In the genomic region with DNA sequence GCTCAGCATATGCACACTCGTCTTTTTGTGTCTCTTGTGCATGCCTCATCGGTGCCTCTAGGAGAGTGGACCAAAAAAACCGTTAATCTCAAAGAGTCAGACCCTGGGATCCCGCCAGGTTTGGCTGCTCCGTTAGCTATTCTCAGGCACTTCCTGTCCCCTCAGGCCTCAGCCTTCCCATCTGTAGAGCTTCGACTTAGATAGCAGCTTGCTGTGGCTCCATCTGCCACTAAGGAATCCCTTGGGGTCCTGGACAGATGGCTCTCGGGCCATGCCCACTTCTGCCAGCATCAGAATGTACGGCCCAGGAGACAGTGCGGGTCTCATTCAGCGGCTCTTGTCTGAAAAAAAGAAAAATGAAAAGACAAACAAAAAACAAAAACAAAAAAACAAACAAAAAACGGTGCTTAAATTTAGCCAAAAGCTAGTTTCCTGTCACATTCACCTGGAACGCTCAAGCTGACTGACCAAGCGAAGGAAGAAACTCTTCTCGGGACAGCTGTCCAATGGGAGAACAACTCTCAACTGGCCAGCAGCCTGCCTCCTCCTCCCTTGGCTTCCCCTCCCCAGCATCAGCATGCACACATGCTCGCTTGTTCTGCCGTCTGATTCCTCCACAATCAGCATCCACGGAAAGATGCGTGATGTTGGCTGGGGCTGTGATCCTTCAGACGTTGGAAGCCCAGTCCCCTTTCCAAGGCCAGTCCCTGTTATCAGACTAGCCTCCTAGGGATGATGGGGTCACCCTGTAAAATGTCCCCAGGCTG, we compare ENCODE assay signal across 11 mouse cellular contexts.
DNase-seq lines count a peak whose midpoint lies in the region; ATAC-seq and TF ChIP-seq lines count a peak whose summit lies in the region.
"Had no signal": no experiment of that assay in that cellular context is flagged by ENCODE, and none has a peak within 500 bp of the region (broad histone marks: within the 10 kb centered on the region; RNA-seq: fewer than 3 reads in every experiment).

No protein-coding gene starts in this region.

- peak; percentile 20 for DNase-seq in midbrain, embryonic 10.5 days (ENCODE audit: low spot score)
- peak; percentile 98 for DNase-seq in cerebellum, adult 9-10 months
- DNase-seq in forebrain, postnatal 0 days = peak; percentile 63
- no peak for DNase-seq in adrenal gland, postnatal 14 days
- no peak for DNase-seq in kidney, adult 8-10 months
- DNase-seq in thymus, postnatal 4 days = no peak
- DNase-seq: adrenal gland, adult 8-10 months had no signal

- peak overlapping the region; percentile 57; the same call in 1 of the 2 replicates for H3K27ac ChIP-seq in midbrain, embryonic 10.5 days (replicated peaks)
- no peak overlapping the region for H3K27ac ChIP-seq in midbrain, embryonic 16.5 days (ENCODE audit: low read length)
- no peak overlapping the region for H3K27ac ChIP-seq in forebrain, postnatal 0 days (ENCODE audit: low read depth, low read length)
- H3K27ac ChIP-seq in neural tube, embryonic 14.5 days (ENCODE audit: low read depth, low read length) = no peak overlapping the region
- H3K27ac ChIP-seq: embryonic facial prominence, embryonic 12.5 days; liver, embryonic 14.5 days had no signal

- TF ChIP-seq CTCF in forebrain, postnatal 0 days (IDR thresholded peaks at IDR 0.05; ENCODE audit: low read depth) = no peak

- H3K4me2 ChIP-seq in midbrain, embryonic 16.5 days (ENCODE audit: low read length) = no peak overlapping the region
- H3K4me2 ChIP-seq in forebrain, postnatal 0 days (ENCODE audit: low read depth) = peak overlapping the region; percentile 13; the same call in 1 of the 2 replicates
- H3K4me2 ChIP-seq in neural tube, embryonic 14.5 days (ENCODE audit: low read depth, low read length) = no peak overlapping the region
- H3K4me2 ChIP-seq: embryonic facial prominence, embryonic 12.5 days had no signal

- no peak overlapping the region for H3K9ac ChIP-seq in midbrain, embryonic 16.5 days (ENCODE audit: low read depth, low read length)
- no peak overlapping the region for H3K9ac ChIP-seq in forebrain, postnatal 0 days
- H3K9ac ChIP-seq in neural tube, embryonic 14.5 days (replicated peaks; ENCODE audit: low read depth, low read length) = no peak overlapping the region
- H3K9ac ChIP-seq: embryonic facial prominence, embryonic 12.5 days; liver, embryonic 14.5 days had no signal

- no peak for ATAC-seq in midbrain, embryonic 16.5 days
- peak; percentile 60; the same call in 1 of the 2 replicates for ATAC-seq in forebrain, postnatal 0 days
- ATAC-seq in neural tube, embryonic 14.5 days (ENCODE audit: low read depth) = peak; percentile 38

- WGBS in midbrain, embryonic 10.5 days = 75% methylated on average over 19 of the region's 19 CpGs
- 51% methylated on average over 19 of the region's 19 CpGs for WGBS in midbrain, embryonic 16.5 days
- WGBS in forebrain, postnatal 0 days = 42% methylated on average over 19 of the region's 19 CpGs
- 45% methylated on average over 19 of the region's 19 CpGs for WGBS in neural tube, embryonic 14.5 days

- H3K36me3 ChIP-seq in midbrain, embryonic 10.5 days = no peaks in the 10 kb centered on the region
- no peaks in the 10 kb centered on the region for H3K36me3 ChIP-seq in midbrain, embryonic 16.5 days (ENCODE audit: control insufficient read depth, insufficient read depth, low read length)
- H3K36me3 ChIP-seq in forebrain, postnatal 0 days (ENCODE audit: insufficient read depth) = no peaks in the 10 kb centered on the region
- no peaks in the 10 kb centered on the region for H3K36me3 ChIP-seq in neural tube, embryonic 14.5 days (ENCODE audit: control insufficient read depth, insufficient read depth, low read length)
- H3K36me3 ChIP-seq: embryonic facial prominence, embryonic 12.5 days had no signal

- H3K9me3 ChIP-seq in midbrain, embryonic 10.5 days (replicated peaks) = no peaks in the 10 kb centered on the region
- no peaks in the 10 kb centered on the region for H3K9me3 ChIP-seq in midbrain, embryonic 16.5 days (replicated peaks; ENCODE audit: control insufficient read depth, low read length, poor library complexity, severe bottlenecking)
- H3K9me3 ChIP-seq in forebrain, postnatal 0 days (ENCODE audit: low read length) = no peaks in the 10 kb centered on the region
- no peaks in the 10 kb centered on the region for H3K9me3 ChIP-seq in neural tube, embryonic 14.5 days (ENCODE audit: control insufficient read depth, low read length)
- H3K9me3 ChIP-seq: embryonic facial prominence, embryonic 12.5 days had no signal

- no peak overlapping the region for H3K4me3 ChIP-seq in midbrain, embryonic 10.5 days
- H3K4me3 ChIP-seq in midbrain, embryonic 16.5 days (ENCODE audit: low read depth, low read length) = no peak overlapping the region
- no peak overlapping the region for H3K4me3 ChIP-seq in forebrain, postnatal 0 days (ENCODE audit: low read depth, low read length)
- no peak overlapping the region for H3K4me3 ChIP-seq in neural tube, embryonic 14.5 days (ENCODE audit: low read depth, low read length)
- H3K4me3 ChIP-seq: embryonic facial prominence, embryonic 12.5 days had no signal

- peaks cover 29% of the 10 kb centered on the region for H3K4me1 ChIP-seq in midbrain, embryonic 10.5 days
- H3K4me1 ChIP-seq in midbrain, embryonic 16.5 days (ENCODE audit: control insufficient read depth, insufficient read depth, low read length) = peaks cover 7% of the 10 kb centered on the region; the same call in 1 of the 2 replicates
- H3K4me1 ChIP-seq in forebrain, postnatal 0 days (ENCODE audit: insufficient read depth) = 0 out of 2 replicates have a peak, but pooled peaks cover 4% of the 10 kb centered on the region
- no peaks in the 10 kb centered on the region for H3K4me1 ChIP-seq in neural tube, embryonic 14.5 days (ENCODE audit: control insufficient read depth, insufficient read depth, low read length)

- peaks cover 2% of the 10 kb centered on the region; the same call in 1 of the 2 replicates for H3K27me3 ChIP-seq in midbrain, embryonic 10.5 days (ENCODE audit: low read depth, poor library complexity, severe bottlenecking)
- H3K27me3 ChIP-seq in midbrain, embryonic 16.5 days (ENCODE audit: control insufficient read depth, insufficient read depth, low read depth, low read length) = no peaks in the 10 kb centered on the region
- no peaks in the 10 kb centered on the region for H3K27me3 ChIP-seq in forebrain, postnatal 0 days (ENCODE audit: insufficient read depth, low read length)
- H3K27me3 ChIP-seq in neural tube, embryonic 14.5 days (ENCODE audit: control insufficient read depth, insufficient read depth, low read length) = no peaks in the 10 kb centered on the region
- H3K27me3 ChIP-seq: embryonic facial prominence, embryonic 12.5 days had no signal

Comparison
In these comparisons a context has a peak if more than half of its experiments do, and no peak if none do; other contexts are left out.
1. DNase-seq: peak in midbrain, embryonic 10.5 days (single experiment), cerebellum, adult 9-10 months (single experiment) and forebrain, postnatal 0 days (single experiment); none in adrenal gland, postnatal 14 days (single experiment), kidney, adult 8-10 months (0 of 2) and thymus, postnatal 4 days (single experiment).